In genomic region chr1:176861981-176862644, GRCm38 (mm10) we compare ENCODE assay signal across 8 mouse cellular contexts. TPM values are rescaled to one million over a fixed set of nuclear protein-coding genes. Genes with fewer than 3 reads are reported as not detected.
DNase-seq lines count a peak whose midpoint lies in the region; ATAC-seq and TF ChIP-seq lines count a peak whose summit lies in the region.

No protein-coding gene starts in this region.

- H3K27ac ChIP-seq in forebrain, embryonic 15.5 days (replicated peaks), result no peak overlapping the region
- no peak overlapping the region for H3K27ac ChIP-seq in limb, embryonic 14.5 days (replicated peaks; ENCODE audit: low read depth, low read length)

- 58% methylated on average over 9 of the region's 9 CpGs for WGBS in forebrain, embryonic 15.5 days
- WGBS in limb, embryonic 14.5 days, result 60% methylated on average over 9 of the region's 9 CpGs

- DNase-seq in urinary bladder, postnatal 25 days (ENCODE audit: low spot score), result peak; percentile 57
- DNase-seq in urinary bladder, adult 2 months (ENCODE audit: low spot score), result no peak
- DNase-seq in c-Kit-positive CD71-positive TER-119-negative erythroid progenitor cells, embryonic 14.5 days (ENCODE audit: low read depth), result peak; percentile 65
- DNase-seq in kidney, adult 18-20 months, result peak; percentile 50
- DNase-seq in limb, embryonic 14.5 days (ENCODE audit: low spot score), result peak; percentile 82
- DNase-seq in natural killer cell, adult 2 months (ENCODE audit: low spot score in 2 of 2), result peak; percentile 48 to 64
- DNase-seq in testis, postnatal 14 days (ENCODE audit: low spot score), result peak; percentile 16

- H3K4me3 ChIP-seq in forebrain, embryonic 15.5 days, result no peak overlapping the region
- no peak overlapping the region for H3K4me3 ChIP-seq in limb, embryonic 14.5 days (replicated peaks; ENCODE audit: low read length)

- H3K4me1 ChIP-seq in forebrain, embryonic 15.5 days, result no peaks in the 10 kb centered on the region
- H3K4me1 ChIP-seq in limb, embryonic 14.5 days (ENCODE audit: control insufficient read depth, insufficient read depth, low read length), result peaks cover 4% of the 10 kb centered on the region

- ATAC-seq in forebrain, embryonic 15.5 days (replicated peaks), result peak; percentile 67; the same call in 1 of the 2 replicates
- no peak for ATAC-seq in limb, embryonic 14.5 days (ENCODE audit: low FRiP score, low read depth)

- no peaks in the 10 kb centered on the region for H3K9me3 ChIP-seq in forebrain, embryonic 15.5 days
- no peaks in the 10 kb centered on the region for H3K9me3 ChIP-seq in limb, embryonic 14.5 days (ENCODE audit: control insufficient read depth, low read length)

- H3K27me3 ChIP-seq in forebrain, embryonic 15.5 days, result no peaks in the 10 kb centered on the region
- no peaks in the 10 kb centered on the region for H3K27me3 ChIP-seq in limb, embryonic 14.5 days (ENCODE audit: control insufficient read depth, insufficient read depth, low read length)

- no peak overlapping the region for H3K4me2 ChIP-seq in forebrain, embryonic 15.5 days (replicated peaks)
- no peak overlapping the region for H3K4me2 ChIP-seq in limb, embryonic 14.5 days (replicated peaks; ENCODE audit: low read depth, low read length, severe bottlenecking)

- H3K36me3 ChIP-seq in forebrain, embryonic 15.5 days, result no peaks in the 10 kb centered on the region
- H3K36me3 ChIP-seq in limb, embryonic 14.5 days (ENCODE audit: control insufficient read depth, insufficient read depth, low read length), result no peaks in the 10 kb centered on the region

- no peak overlapping the region for H3K9ac ChIP-seq in forebrain, embryonic 15.5 days (replicated peaks)
- H3K9ac ChIP-seq in limb, embryonic 14.5 days (ENCODE audit: low read depth, low read length, severe bottlenecking), result no peak overlapping the region

- TF ChIP-seq POLR2A in limb, embryonic 14.5 days (IDR thresholded peaks at IDR 0.05; ENCODE audit: borderline replicate concordance, extremely low read depth, insufficient read depth, insufficient read length), result no peak

RNA-seq across cellular contexts. Expression of gene Sdccag8, which starts 47.7 kb away (rescaled TPM):
- polyA plus RNA-seq in urinary bladder, adult 2 months (2012; rRNA removed), result 7.2 and 7.3 TPM in 2 replicates
- polyA plus RNA-seq in forebrain, embryonic 15.5 days (2015; fragmentation: Nextera tagmentation; extraction: Ambion mirVana), result 33.8 and 33.9 TPM in 2 replicates
- 6.0 and 8.5 TPM in 2 replicates for polyA plus RNA-seq in limb, embryonic 14.5 days (2012; rRNA removed)
- polyA plus RNA-seq in limb, embryonic 14.5 days (2014; fragmentation: Nextera tagmentation; extraction: Ambion mirVana), result 15.8 and 18.7 TPM in 2 replicates

RNA-seq across cellular contexts. Expression of gene Cep170, which starts 48.2 kb away (rescaled TPM):
- 12.2 and 13.9 TPM in 2 replicates for polyA plus RNA-seq in urinary bladder, adult 2 months (2012; rRNA removed)
- polyA plus RNA-seq in forebrain, embryonic 15.5 days (2015; fragmentation: Nextera tagmentation; extraction: Ambion mirVana), result 141 and 149 TPM in 2 replicates
- polyA plus RNA-seq in limb, embryonic 14.5 days (2012; rRNA removed), result 42.3 and 44.7 TPM in 2 replicates
- 32.8 and 33.5 TPM in 2 replicates for polyA plus RNA-seq in limb, embryonic 14.5 days (2014; fragmentation: Nextera tagmentation; extraction: Ambion mirVana)
